Mouse (Mus musculus) liver, embryonic 14.5 days (tissue): ENCODE measurements at regions not wholly inside any gene's neighbourhood (a gene's known extent, or its start where the extent isn't known, plus 50 kb on each side); places are given as distances from the start of the nearest gene placed in this dataset.

Source experiments
- ATAC-seq: fragments of 200-750 bp; cut with Nextera tagmentation; 2 replicates; pipeline ENCODE4 v1.8.0; 2017; ENCODE audit warnings: moderate number of reproducible peaks, mild to moderate bottlenecking, moderate library complexity; ENCODE audit not compliant: insufficient read depth
- DNase-seq, 3 experiments: peaks; one replicate each; pipeline ENCODE4 v3.0.0-alpha.2; 2012 to 2013; ENCODE audit warnings: low read depth in 3 of 3, low spot score in 3 of 3
- H3K27ac ChIP-seq: fragments of 300-500 bp; sonication (generic); 2 replicates; pipeline ENCODE4 v1.5.1; 2014; ENCODE audit warnings: moderate library complexity, mild to moderate bottlenecking, control low read depth, inconsistent platforms
- H3K27me3 ChIP-seq: fragments of 300-500 bp; sonication (generic); 2 replicates; pipeline ENCODE4 v1.6.1; 2014; ENCODE audit warnings: mild to moderate bottlenecking, low read length, moderate library complexity; ENCODE audit not compliant: control insufficient read depth, insufficient read depth
- H3K36me3 ChIP-seq: fragments of 300-500 bp; sonication (generic); replicated peaks from 2 replicates; pipeline ENCODE4 v1.6.1; 2014; ENCODE audit warnings: low read depth; ENCODE audit not compliant: control insufficient read depth, insufficient read depth
- H3K4me1 ChIP-seq, 2 experiments: fragments of 200-500 bp in 1 of 2; fragments of 300-500 bp in 1 of 2; sonication (generic) in 1 of 2; replicated peaks; 2 replicates each; pipeline ENCODE4 v1.6.1; 2012 to 2014; ENCODE audit warnings: antibody characterized with exemption in 1 of 2, inconsistent platforms in 1 of 2, low read length in 1 of 2; ENCODE audit not compliant: control insufficient read depth in 2 of 2, insufficient read depth in 2 of 2
- H3K4me2 ChIP-seq: fragments of 300-500 bp; sonication (generic); 2 replicates; pipeline ENCODE4 v1.6.1; 2014; ENCODE audit warnings: low read depth, mild to moderate bottlenecking, control low read depth, moderate library complexity
- H3K4me3 ChIP-seq, 2 experiments: fragments of 200-500 bp in 1 of 2; fragments of 300-500 bp in 1 of 2; sonication (generic) in 1 of 2; 2 replicates each; pipeline ENCODE4 v1.5.1; 2012 to 2014; ENCODE audit warnings: low read depth in 2 of 2, low read length in 2 of 2, mild to moderate bottlenecking in 2 of 2, control low read depth in 1 of 2, inconsistent platforms in 1 of 2, moderate library complexity in 1 of 2; ENCODE audit not compliant: insufficient read depth in 1 of 2
- H3K9ac ChIP-seq: fragments of 300-500 bp; sonication (generic); replicated peaks from 2 replicates; pipeline ENCODE4 v1.6.1; 2014; ENCODE audit warnings: mild to moderate bottlenecking, control low read depth, moderate library complexity
- H3K9me3 ChIP-seq: fragments of 300-500 bp; sonication (generic); 2 replicates; pipeline ENCODE4 v1.6.1; 2016; ENCODE audit warnings: low read length, mixed read lengths; ENCODE audit not compliant: control insufficient read depth
- CTCF ChIP-seq: IDR thresholded peaks from 2 replicates; pipeline ENCODE4 v1.5.1; 2016; ENCODE audit warnings: antibody characterized with exemption, low read depth, control low read depth
- EP300 ChIP-seq: IDR thresholded peaks from 2 replicates; pipeline ENCODE4 v1.6.1; 2016; ENCODE audit warnings: antibody characterized with exemption, low read depth
- WGBS: fragments of 180-500 bp; shearing (Covaris S2); extraction: QIAGEN DNeasy Blood & Tissue Kit; methylation state at CpG from one replicate; pipeline ENCODE4 v1.1.7; 2014; ENCODE audit not compliant: insufficient replicate concordance; 5-methylcytosine and 5-hydroxymethylcytosine counted together

DNA sequence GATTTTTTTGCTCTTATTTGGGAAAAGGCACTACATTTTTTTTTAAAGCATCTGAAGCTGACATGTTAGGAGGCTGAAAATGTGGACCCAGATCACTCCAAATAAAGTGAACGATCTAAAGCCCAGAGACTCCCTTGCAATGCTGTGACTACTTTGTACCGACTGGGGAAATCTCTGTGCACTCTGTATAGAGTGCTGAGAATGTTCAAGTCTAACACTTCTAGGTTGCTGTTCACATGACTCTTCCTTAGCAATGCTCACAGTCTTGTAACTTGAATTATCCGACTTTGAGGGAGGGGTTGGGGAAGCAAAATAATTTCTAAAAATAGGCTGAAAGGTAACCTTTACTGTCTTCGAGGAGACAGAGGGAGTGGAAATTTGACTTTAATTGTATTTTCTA is 719.2 kb upstream of the Tenm3 start:
- DNase-seq (no peak), ATAC-seq (no peak)
- no peak for TF ChIP-seq EP300
- TF ChIP-seq CTCF, result no peak
- WGBS, result 60% methylated on average over 4 of the region's 4 CpGs
- no peaks in the 10 kb centered on the region for H3K27me3 ChIP-seq
- H3K9me3 ChIP-seq, result no peaks in the 10 kb centered on the region
- no peak overlapping the region for H3K4me2 ChIP-seq
- H3K9ac ChIP-seq, result no peak overlapping the region
- no peak overlapping the region for H3K4me3 ChIP-seq
- no peak overlapping the region for H3K27ac ChIP-seq
- no peaks in the 10 kb centered on the region for H3K36me3 ChIP-seq
- no peaks in the 10 kb centered on the region for H3K4me1 ChIP-seq

DNA sequence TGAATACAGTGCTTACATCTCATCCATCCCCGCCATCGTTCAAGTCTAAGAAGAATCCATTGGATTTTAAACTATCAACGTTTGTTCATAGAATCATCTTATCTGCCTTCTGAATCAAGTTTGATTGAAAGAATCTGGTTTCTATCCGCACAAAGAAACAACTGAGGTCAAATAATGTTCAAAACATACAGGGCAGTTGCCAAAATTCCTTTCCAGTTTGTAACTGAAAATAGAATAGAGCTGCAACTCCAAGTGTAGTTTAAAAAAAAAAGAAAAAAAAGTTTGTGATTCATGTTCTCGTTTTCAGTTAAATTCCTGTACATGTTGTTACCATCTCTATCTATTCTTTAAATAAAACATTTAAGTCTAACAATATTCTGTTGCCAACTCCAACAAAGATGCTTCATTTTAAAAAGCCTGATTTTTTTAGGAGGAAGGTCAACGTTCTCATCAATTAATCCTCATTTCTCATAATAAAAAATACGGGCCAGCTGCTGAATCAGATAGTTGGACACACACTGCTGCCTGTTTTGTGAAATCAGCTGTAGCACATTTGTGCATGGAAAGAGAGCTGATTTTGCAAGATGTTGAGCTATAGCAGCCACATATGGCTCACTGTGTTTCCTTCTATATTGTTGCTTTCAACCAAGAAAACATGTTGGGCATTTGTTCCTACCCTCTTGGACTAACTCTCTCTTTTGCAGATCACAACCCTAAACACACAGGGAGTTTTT is 712.1 kb upstream of the Tenm3 start:
- no peaks in the 10 kb centered on the region for H3K4me1 ChIP-seq
- H3K9ac ChIP-seq, result no peak overlapping the region
- 60% methylated on average over 7 of the region's 7 CpGs for WGBS
- no peaks in the 10 kb centered on the region for H3K9me3 ChIP-seq
- H3K36me3 ChIP-seq, result no peaks in the 10 kb centered on the region
- DNase-seq, result no peak
- H3K27me3 ChIP-seq, result no peaks in the 10 kb centered on the region
- no peak overlapping the region for H3K4me3 ChIP-seq
- no peak for TF ChIP-seq CTCF
- TF ChIP-seq EP300, result no peak
- ATAC-seq, result no peak
- H3K4me2 ChIP-seq, result no peak overlapping the region
- no peak overlapping the region for H3K27ac ChIP-seq

DNA sequence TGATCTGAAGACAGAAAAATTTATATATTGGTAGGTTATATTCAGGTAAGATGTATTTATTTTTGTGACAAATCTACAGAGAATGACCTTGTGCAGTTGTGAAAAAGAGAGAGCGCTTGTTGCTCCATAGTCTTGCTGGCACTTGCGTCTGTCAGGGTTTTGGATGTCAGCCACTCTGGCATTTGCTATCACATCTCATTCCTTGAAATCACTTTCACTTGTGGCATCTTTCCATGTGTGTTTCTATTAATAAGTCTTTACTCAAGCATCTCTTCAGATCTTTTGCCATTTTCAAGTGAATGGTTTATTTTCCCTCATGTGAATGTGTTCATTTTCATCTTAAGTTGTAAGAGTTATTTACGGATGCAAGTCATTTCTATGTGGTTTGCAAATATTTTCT is 709.4 kb upstream of the Tenm3 start:
- Histone ChIP-seq H3K4me3 (no peak overlapping the region), H3K27ac (no peak overlapping the region), H3K9ac (no peak overlapping the region), H3K9me3 (no peaks in the 10 kb centered on the region), H3K27me3 (no peaks in the 10 kb centered on the region), H3K36me3 (no peaks in the 10 kb centered on the region), H3K4me1 (no peaks in the 10 kb centered on the region), H3K4me2 (no peak overlapping the region)
- DNase-seq (no peak), ATAC-seq (no peak)
- 77% methylated on average over 3 of the region's 3 CpGs for WGBS
- no peak for TF ChIP-seq EP300
- TF ChIP-seq CTCF, result no peak

DNA sequence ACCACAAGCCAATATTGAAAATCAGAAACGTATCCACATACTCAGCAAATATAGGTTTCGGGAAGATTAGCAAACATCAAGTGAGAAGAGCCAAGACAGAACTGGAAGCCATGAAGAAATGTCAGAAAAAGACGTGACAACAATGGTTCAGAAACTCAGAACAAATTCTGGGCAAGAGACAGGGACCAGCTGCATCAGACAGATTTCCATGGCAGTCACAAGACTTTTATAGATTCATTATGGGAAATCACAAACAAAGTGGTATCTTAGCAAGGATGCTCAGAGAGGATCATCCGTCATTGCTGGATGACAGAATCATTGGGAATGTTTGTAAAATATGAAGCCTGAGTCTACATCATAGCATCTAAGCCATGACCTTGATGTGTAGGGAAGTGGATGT is 699.6 kb upstream of the Tenm3 start:
- H3K9me3 ChIP-seq, result no peaks in the 10 kb centered on the region
- no peaks in the 10 kb centered on the region for H3K36me3 ChIP-seq
- TF ChIP-seq EP300 (no peak), CTCF (no peak)
- no peaks in the 10 kb centered on the region for H3K4me1 ChIP-seq
- WGBS, result 49% methylated on average over 4 of the region's 4 CpGs
- no peaks in the 10 kb centered on the region for H3K27me3 ChIP-seq
- no peak overlapping the region for H3K4me3 ChIP-seq
- no peak overlapping the region for H3K4me2 ChIP-seq
- no peak overlapping the region for H3K27ac ChIP-seq
- no peak overlapping the region for H3K9ac ChIP-seq
- ATAC-seq (no peak), DNase-seq (no peak)

DNA sequence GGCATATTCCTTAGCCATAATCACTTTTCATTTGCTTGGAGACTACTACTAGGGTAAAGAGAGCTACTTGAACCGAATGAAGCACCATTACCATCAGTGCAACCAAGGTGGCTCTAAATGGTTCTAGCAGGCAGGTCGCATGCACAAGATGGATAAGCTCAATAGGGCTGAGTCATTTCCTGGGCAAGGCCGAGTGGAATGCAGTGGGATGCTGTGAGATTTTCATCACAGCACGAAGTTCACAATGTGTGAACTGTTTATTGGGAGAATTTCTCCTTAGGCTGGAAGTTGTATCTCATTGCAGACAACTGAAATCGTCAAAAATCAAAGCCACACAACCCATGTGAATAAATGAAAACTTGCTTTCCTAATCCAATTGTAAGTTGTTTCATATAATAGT is 697.6 kb upstream of the Tenm3 start:
- 27% methylated on average over 5 of the region's 5 CpGs for WGBS
- ATAC-seq, result no peak
- H3K4me3 ChIP-seq, result no peak overlapping the region
- H3K4me2 ChIP-seq, result no peak overlapping the region
- H3K36me3 ChIP-seq, result no peaks in the 10 kb centered on the region
- H3K27me3 ChIP-seq, result no peaks in the 10 kb centered on the region
- H3K4me1 ChIP-seq, result no peaks in the 10 kb centered on the region
- no peak for DNase-seq
- TF ChIP-seq EP300 (no peak), CTCF (no peak)
- H3K9ac ChIP-seq, result no peak overlapping the region
- no peak overlapping the region for H3K27ac ChIP-seq
- H3K9me3 ChIP-seq, result no peaks in the 10 kb centered on the region
